Mouse (Mus musculus) lung, adult 2 months (tissue): ENCODE results near the gene Spata45. TPM values are rescaled to one million over a fixed set of nuclear protein-coding genes. Genes with fewer than 3 reads are reported as not detected.

Experiments used
- DNase-seq: peaks from one replicate; pipeline ENCODE4 v3.0.0; 2022
- H3K4me1 ChIP-seq: fragments of 200-500 bp; 2 replicates; pipeline ENCODE4 v1.6.1; 2011; ENCODE audit warnings: low read length; ENCODE audit not compliant: control insufficient read depth, insufficient read depth
- H3K4me3 ChIP-seq: fragments of 200-500 bp; replicated peaks from 2 replicates; pipeline ENCODE3; 2011; ENCODE audit warnings: low read depth, mild to moderate bottlenecking, control low read depth, low read length; ENCODE audit errors: extremely low read depth
- CTCF ChIP-seq: fragments of 200-500 bp; IDR thresholded peaks from 2 replicates; pipeline ENCODE4 v1.5.1; 2011; ENCODE audit warnings: mild to moderate bottlenecking, low read length, control low read depth; ENCODE audit not compliant: insufficient read depth
- POLR2A ChIP-seq: fragments of 200-500 bp; IDR thresholded peaks from 2 replicates; pipeline ENCODE4 v1.6.1; 2011; ENCODE audit warnings: low read depth, mild to moderate bottlenecking, control low read depth, low read length, borderline replicate concordance; ENCODE audit errors: extremely low read depth
- WGBS: fragments of 180-500 bp; shearing (Covaris S2); methylation state at CpG from one replicate; pipeline ENCODE4 v1.1.7; 2018; 5-methylcytosine and 5-hydroxymethylcytosine counted together
- polyA plus RNA-seq: library from polyadenylated mRNA; depleted of rRNA; stranded (reverse); fragments of >200 nt; gene quantifications from 2 replicates; pipeline ENCODE4 v1.2.3, GENCODE M21; 2012

Spata45 gene
- polyA plus RNA-seq, 1 experiment: not detected

DNA sequence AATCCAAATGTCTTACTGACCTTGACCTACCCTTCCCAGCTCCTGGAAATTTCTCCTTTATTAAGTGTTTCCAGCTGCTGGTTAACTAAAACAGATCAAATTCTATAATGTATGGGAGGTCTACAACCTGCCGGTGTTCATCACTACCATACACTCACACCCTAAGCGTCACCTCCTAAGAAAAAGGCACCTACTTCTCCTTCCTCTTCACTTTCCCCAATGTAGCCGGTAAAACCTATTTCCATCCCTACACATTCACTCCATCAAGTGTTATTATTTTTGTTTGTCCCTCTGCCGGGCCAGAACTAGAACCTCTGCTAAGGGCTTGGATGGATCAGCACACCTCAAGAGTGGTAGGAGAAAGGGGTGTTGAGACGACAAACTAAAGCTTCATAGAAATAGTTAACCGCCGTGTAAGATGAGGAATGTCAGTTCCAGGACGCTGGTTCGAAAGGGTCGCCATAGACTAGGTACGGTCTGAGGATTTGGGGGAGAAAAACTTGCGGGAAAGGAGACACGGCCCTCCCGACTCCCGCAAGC is 25.9 kb downstream of the Spata45 start:
- no peak for DNase-seq
- TF ChIP-seq CTCF (no peak), POLR2A (no peak)
- 4% methylated on average over 15 of the region's 15 CpGs for WGBS
- Histone ChIP-seq H3K4me3 (peak overlapping the region; percentile 83), H3K4me1 (no peaks in the 10 kb centered on the region)

DNA sequence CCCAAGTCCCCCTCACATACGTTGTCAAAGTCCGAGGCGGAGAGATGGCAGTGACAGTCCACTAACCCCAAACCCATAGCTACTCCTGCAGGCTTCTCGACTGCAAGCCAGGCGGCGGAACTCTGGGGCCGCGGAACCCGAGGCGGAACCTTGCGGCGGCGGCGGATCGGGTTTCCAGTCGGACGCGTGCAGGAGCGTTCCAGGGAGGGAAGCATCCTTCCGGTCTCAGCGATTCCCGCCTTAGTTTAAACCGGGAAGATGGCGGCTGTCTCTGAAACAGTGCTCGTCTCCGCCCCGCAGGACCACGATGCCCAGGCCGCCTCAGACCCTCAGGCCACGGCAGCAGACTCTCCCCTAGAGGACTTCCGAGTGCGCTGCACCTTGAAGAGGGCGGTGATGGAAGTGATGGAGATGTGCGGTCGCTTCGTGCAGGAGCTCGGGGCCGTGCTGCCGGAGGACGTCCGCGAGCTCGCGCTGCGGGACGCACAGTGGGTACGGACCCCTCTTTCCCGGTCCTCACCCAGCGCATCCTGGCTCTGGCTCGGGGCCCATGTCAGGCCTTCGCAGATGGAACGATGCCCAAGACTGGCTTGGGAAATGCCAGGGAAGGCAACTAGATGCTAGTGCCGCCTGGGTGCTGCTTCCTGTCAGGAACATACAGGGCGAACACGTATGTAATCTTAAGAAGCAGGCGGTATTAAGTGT is 26.5 kb downstream of the Spata45 start, which contains the start of the genes Tatdn3 and Nsl1:
Gene Tatdn3, minus strand, starts transcription at position 152 of the 705 bp plus-strand sequence.
Gene Nsl1, plus strand, starts transcription at position 232 of the 705 bp plus-strand sequence.
- peak; percentile 91 for DNase-seq
- H3K4me1 ChIP-seq: no peaks in the 10 kb centered on the region
- TF ChIP-seq CTCF (no peak), POLR2A (0 out of 2 replicates have a peak, but pooled peaks have one; percentile 50)
- WGBS: under 1% methylated on average over 56 of the region's 56 CpGs
- H3K4me3 ChIP-seq: peak within 1 kb of the TSS; percentile 83

DNA sequence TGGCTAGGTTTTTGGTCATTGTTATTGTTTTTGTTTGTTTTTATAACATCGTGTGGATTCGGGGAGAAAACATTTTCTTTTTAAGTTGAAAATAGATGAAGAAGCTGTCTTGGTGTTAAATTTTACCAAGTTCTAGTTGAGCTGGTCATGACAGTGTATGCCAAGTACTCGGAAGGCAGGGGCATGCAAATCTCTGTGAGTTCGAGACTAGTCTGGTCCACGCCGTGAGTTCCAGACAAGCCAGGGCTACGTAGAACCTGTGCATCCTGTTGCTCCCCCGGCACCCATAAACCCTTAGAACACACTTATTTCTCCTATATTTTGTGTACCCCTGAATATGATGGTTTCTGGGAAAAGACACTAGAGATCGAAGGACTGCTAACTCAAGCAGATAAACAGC is 27.3 kb downstream of the Spata45 start:
- TF ChIP-seq CTCF: no peak
- TF ChIP-seq POLR2A: no peak
- no peak for DNase-seq
- Histone ChIP-seq H3K4me1 (no peaks in the 10 kb centered on the region), H3K4me3 (no peak overlapping the region)
- WGBS: 44% methylated on average over 9 of the region's 9 CpGs

DNA sequence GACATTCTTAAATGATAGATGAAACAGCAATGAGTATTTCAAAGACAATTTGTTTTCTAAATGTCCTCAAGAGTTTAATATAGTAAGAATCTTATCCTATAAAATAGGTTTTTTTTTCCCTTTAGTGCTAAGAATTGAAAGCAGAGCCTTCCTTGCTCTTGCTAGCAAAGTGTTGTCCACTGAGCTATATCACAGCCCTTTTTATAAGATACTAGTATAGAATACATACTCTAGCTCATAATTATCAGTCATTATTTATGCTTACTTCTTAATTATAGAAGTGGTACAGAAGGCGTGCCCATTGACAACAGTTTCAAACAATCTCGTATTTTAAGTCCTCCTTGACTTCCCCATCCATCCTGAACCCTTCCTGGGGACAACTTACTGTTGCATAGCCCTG is 28.1 kb downstream of the Spata45 start:
- 87% methylated on average over 2 of the region's 2 CpGs for WGBS
- Histone ChIP-seq H3K4me1 (no peaks in the 10 kb centered on the region), H3K4me3 (no peak overlapping the region)
- TF ChIP-seq POLR2A: no peak
- TF ChIP-seq CTCF: no peak
- DNase-seq: no peak

DNA sequence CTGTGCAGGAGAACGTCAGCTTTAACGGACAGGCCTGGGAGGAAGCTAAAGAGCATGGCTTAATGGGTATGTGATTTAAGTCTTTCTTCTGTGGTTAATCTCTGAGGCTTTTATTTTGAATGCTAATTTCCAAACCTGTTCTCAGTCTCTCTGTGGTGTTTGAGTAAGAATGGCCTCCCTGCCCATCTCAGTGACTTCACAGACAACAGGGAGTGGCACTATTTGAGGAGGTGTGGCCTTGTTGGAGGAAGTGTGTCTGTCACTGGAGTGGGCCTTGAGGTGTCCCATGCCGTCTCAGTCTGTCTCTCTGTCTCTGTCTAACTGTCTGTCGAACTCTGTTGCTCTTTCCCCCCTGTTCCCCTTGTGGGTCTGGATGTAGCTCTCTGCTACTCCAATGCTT is 28.7 kb downstream of the Spata45 start:
- 77% methylated on average over 4 of the region's 4 CpGs for WGBS

GRCm38 (mm10) chr1:191068377-191068776 is 31.9 kb downstream of the Spata45 start:
- H3K4me1 ChIP-seq: no peaks in the 10 kb centered on the region
- H3K4me3 ChIP-seq: no peak overlapping the region
- 85% methylated on average over 5 of the region's 5 CpGs for WGBS
- no peak for DNase-seq
- no peak for TF ChIP-seq POLR2A
- TF ChIP-seq CTCF: no peak

More for the DNA sequence above, 28.7 kb downstream of the Spata45 start:
- no peak overlapping the region for H3K4me3 ChIP-seq
- TF ChIP-seq CTCF (no peak), POLR2A (no peak)
- DNase-seq: no peak
- H3K4me1 ChIP-seq: no peaks in the 10 kb centered on the region

- DNase-seq: no peak
- H3K4me3 ChIP-seq: no peak overlapping the region
- 0 out of 2 replicates have a peak, but pooled peaks cover 2% of the 10 kb centered on the region for H3K4me1 ChIP-seq
- WGBS: 87% methylated on average over 4 of the region's 4 CpGs
- no peak for TF ChIP-seq POLR2A
- TF ChIP-seq CTCF: no peak
These were observed 33.8 kb downstream of the Spata45 start for GRCm38 (mm10) chr1:191070259-191070658.

- DNase-seq: no peak
- 80% methylated on average over 6 of the region's 6 CpGs for WGBS
- TF ChIP-seq POLR2A (no peak), CTCF (no peak)
- Histone ChIP-seq H3K4me3 (no peak overlapping the region), H3K4me1 (0 out of 2 replicates have a peak, but pooled peaks cover 3% of the 10 kb centered on the region)
These were observed 35.2 kb downstream of the Spata45 start for GRCm38 (mm10) chr1:191071613-191072012.

DNA sequence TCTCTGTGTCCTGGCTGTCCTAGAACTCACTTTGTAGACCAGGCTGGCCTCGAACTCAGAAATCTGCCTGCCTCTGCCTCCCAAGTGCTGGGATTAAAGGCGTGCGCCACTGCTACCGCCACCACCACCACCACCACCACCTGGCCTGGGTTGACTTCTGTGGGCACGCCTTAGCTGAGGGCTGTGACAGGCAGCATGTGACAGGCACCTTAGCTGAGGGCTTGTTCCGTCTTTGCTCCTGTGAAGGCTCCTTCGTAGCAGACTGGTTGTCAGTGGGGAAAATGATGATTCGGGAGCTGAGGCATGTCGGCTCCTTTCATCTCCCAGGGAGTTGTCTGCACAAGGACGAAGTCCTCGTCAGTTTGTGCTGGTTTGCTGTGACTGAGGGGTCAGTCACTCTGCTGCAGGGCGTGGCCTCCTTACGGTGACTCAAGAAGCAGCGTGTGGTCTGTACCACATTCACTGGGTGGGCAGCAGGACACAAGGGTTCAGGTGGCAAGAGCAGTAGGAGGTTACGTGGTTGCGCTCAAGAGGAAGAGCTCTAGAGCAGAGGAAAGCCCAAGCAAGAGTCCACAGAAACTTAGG is 36.0 kb downstream of the Spata45 start:
- TF ChIP-seq CTCF: no peak
- no peak for TF ChIP-seq POLR2A
- WGBS: 88% methylated on average over 16 of the region's 16 CpGs
- no peak for DNase-seq
- Histone ChIP-seq H3K4me3 (no peak overlapping the region), H3K4me1 (0 out of 2 replicates have a peak, but pooled peaks cover 3% of the 10 kb centered on the region)
